Mouse (Mus musculus) central nervous system, embryonic 11.5 days (tissue): ENCODE results near the gene Dcn. TPM values are rescaled to one million over a fixed set of nuclear protein-coding genes. Genes with fewer than 3 reads are reported as not detected.

Experiments used
- polyA plus RNA-seq: library from polyadenylated mRNA; depleted of rRNA; stranded (reverse); fragments of >200 nt; gene quantifications from 2 replicates; pipeline ENCODE4 v1.2.3, GENCODE M21; 2012; rRNA removed

Gene Dcn
- 19.9 and 36.8 TPM in 2 replicates for polyA plus RNA-seq

DNA sequence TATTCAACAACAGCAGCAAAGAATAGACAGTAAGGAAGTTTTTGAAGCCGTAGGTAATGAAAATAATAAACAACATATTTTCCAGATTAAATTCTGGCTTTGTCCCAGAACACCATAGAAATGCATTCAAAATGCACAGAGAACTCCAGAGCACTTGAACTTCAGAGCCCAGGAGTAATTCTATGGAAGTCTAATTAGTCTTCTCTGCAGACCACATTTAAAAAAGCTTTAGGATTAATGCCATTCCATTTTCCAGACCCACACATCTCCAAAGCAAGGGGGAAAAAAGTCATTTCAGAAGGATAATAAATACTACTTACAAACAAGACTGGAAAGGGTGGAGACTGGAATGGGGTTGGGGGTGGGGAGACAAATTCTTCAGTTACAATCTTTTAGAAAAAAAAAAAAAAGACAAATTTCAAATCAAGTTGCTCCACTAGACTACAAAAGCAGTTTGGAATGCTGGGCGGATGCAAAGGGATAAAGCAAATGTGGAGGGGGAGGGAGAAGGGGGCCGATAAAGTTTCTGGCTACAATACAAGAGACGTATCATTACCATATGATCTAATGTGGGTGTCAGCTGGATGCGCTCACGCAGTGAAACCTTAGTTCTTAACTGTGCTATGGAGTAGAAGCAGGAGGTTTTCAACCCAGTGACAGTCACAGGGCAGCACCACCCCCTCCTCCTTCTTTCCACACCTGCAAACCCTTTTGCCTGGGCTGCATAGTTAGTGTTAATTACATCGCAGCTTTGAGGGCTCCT is at the start of gene Dcn:
Dcn (plus strand) TSS at position 606 of the 763 bp plus-strand sequence.

DNA sequence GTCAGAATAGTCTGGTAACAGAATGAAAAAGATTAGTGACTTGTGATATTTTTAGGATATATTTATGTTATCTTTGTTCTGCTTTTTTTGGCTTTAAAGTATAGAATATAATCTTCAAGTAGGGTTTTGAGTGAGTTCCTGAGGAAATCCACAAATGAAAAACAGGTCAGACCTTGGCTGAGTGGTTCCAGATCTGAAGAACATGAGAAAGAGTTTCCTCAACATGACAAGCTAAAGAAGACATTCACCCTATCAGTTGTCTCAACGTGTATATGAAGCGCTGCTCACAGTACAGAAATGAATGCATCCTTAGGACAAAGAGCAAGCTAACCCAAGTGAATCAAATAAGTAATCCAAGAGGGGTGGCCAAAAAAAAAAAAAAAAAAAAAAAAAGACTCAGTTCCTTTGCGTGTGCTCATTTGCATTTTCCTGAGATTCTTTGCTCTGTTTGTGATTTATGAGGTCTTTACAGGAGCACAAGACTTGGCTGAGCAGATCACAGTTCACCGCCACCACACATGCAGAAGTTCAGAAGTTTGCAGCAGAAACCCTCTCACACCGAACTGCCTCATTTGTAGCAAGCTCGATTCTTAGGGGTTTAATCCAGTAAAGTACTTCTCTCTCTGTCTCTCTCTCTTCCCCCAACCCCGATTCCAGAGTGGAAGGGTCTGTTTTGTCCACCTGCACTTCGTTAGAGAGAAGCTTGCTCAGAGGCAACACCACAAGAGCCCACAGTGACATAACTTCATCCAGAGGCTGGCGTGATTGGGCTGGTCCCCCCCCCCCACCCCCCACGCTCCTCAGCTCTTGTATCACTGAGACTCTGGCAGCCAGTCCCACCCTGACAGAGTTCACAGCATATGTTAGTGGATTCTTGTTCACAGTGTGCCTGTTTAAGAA is 85.8 kb downstream of the Dcn start, which contains the start of gene Lum:
Lum (plus strand) TSS at position 172 of the 900 bp plus-strand sequence.

Other genes with a start within 250 kb of the Dcn start
- 56.9 and 91.6 TPM in 2 replicates for gene Lum, start 85.5 kb downstream of the Dcn start, polyA plus RNA-seq
- gene Kera, start 127.3 kb downstream of the Dcn start, polyA plus RNA-seq: 0.08 and 1.7 TPM in 2 replicates
- gene Epyc, start 164.5 kb downstream of the Dcn start, polyA plus RNA-seq: 2.0 and 3.0 TPM in 2 replicates
- not detected in 2 replicates for gene Ccer1, start 213.4 kb downstream of the Dcn start, polyA plus RNA-seq
- not detected in 2 replicates for gene C030005K15Rik, start 247.1 kb downstream of the Dcn start, polyA plus RNA-seq